Mouse (Mus musculus) 3134 (cell line): ENCODE data around the gene Polr1a.
A peak's percentile ranks its signal among the peaks of the same experiment; 100 is the strongest.

Experiments used
- DNase-seq: peaks from one replicate; pipeline ENCODE4 v3.0.0-alpha.2; 2011; ENCODE audit warnings: low spot score; ENCODE audit not compliant: insufficient read length; ENCODE audit errors: extremely low read depth

Polr1a gene

GRCm38 (mm10) chr6:71946121-71946520, 37.3 kb downstream of the Polr1a start:
- DNase-seq, result no peak

- DNase-seq, result no peak
These were observed 40.9 kb downstream of the Polr1a start for GRCm38 (mm10) chr6:71949721-71950120.

GRCm38 (mm10) chr6:71950592-71950991, 41.7 kb downstream of the Polr1a start:
- DNase-seq, result no peak

GRCm38 (mm10) chr6:71951192-71951591, 42.3 kb downstream of the Polr1a start:
- no peak for DNase-seq

GRCm38 (mm10) chr6:71962119-71962518, 53.3 kb downstream of the Polr1a start:
- DNase-seq, result no peak

GRCm38 (mm10) chr6:71962706-71963105, 53.9 kb downstream of the Polr1a start:
- DNase-seq, result no peak

- DNase-seq, result no peak
These were observed 54.7 kb downstream of the Polr1a start for GRCm38 (mm10) chr6:71963561-71963960.

GRCm38 (mm10) chr6:71966683-71967303, 57.9 kb downstream of the Polr1a start:
- DNase-seq, result no peak

- no peak for DNase-seq
These were observed 59.0 kb downstream of the Polr1a start for GRCm38 (mm10) chr6:71967847-71968246.

- DNase-seq, result no peak
These were observed 60.6 kb downstream of the Polr1a start for GRCm38 (mm10) chr6:71969459-71969858.

- DNase-seq, result no peak
These were observed 61.3 kb downstream of the Polr1a start for GRCm38 (mm10) chr6:71970154-71970553.

- no peak for DNase-seq
These were observed 67.7 kb downstream of the Polr1a start for GRCm38 (mm10) chr6:71976592-71976991.

GRCm38 (mm10) chr6:71980165-71980564, 71.3 kb downstream of the Polr1a start:
- no peak for DNase-seq

- DNase-seq, result no peak
These were observed 71.7 kb downstream of the Polr1a start for GRCm38 (mm10) chr6:71980587-71980986.

GRCm38 (mm10) chr6:71981450-71981849, 72.6 kb downstream of the Polr1a start:
- DNase-seq, result no peak

- DNase-seq, result no peak
These were observed 77.1 kb downstream of the Polr1a start for GRCm38 (mm10) chr6:71985984-71986383.

- no peak for DNase-seq
These were observed 78.8 kb downstream of the Polr1a start for GRCm38 (mm10) chr6:71987546-71988248.

- DNase-seq, result peak; percentile 83
These were observed 80.9 kb downstream of the Polr1a start for GRCm38 (mm10) chr6:71989647-71990351.

- peak; percentile 62 for DNase-seq
These were observed 81.6 kb downstream of the Polr1a start for GRCm38 (mm10) chr6:71990371-71990837.

- DNase-seq, result peak; percentile 67
These were observed 82.5 kb downstream of the Polr1a start for GRCm38 (mm10) chr6:71991190-71991932.

- DNase-seq, result peak; percentile 64
These were observed 83.1 kb downstream of the Polr1a start for GRCm38 (mm10) chr6:71991933-71992325.
